Mouse (Mus musculus) thymus, postnatal 36 days (tissue): ENCODE measurements around the gene Mtx2.

Experiments
- DNase-seq, 2 experiments: peaks; one replicate each; pipeline ENCODE4 v3.0.0; 2022; ENCODE audit warnings: mixed read lengths in 2 of 2

Mtx2 gene

GRCm38 (mm10) chr2:74925968-74926814, 100.6 kb downstream of the Mtx2 start:
- no peak for DNase-seq
